Mouse (Mus musculus): ENCODE measurements around the gene Ddx51. TPM values are rescaled to one million over a fixed set of nuclear protein-coding genes. Genes with fewer than 3 reads are reported as not detected.

Ddx51 gene
- 7.5 and 7.9 TPM in 2 replicates for polyA plus RNA-seq (2015; fragmentation: Nextera tagmentation; extraction: Ambion mirVana)

DNA sequence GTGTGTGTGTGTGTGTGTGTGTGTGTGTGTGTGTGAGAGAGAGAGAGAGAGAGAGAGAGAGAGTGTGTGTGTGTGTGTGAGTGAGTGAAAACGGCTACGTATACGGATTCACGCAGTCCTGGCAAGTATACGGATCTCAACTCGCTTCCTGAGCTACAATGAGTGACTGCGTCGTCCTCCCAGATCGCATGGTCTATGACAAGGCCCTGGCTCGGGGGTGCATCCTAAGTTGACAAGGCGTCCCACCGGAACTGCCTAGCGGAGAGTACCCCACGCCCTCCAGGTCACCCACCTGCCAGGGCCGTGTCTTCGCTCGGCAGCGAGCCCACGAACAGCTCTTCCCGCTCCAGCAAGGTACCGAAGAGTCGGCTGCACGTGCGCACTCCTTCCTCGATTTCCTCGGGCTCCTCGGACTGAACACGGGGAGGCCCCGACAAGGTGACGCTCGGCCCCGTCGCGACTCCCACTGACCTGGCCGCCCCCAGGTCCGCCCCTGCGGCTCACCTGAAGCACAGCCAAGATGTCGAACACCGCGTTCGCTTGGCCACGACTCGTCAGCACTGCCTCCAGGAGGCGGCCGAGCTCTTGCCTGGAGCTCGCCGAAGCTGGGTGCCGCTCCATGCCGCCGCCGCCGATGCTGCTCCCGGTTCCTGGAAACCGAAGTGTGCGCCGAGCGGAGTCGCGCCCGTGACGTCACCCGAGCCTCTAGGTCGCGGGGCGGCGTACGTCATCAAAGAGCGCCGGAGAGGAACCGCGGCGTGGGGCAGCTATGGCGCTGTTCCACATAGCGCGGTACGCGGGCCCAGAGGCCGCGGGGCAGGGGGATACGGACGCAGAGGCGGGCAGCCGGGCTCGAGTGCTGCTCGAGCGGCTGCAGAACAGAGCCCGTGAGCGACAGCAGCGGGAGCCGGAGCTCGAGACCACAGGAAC, at the start of gene Ddx51, which contains the start of gene Noc4l:
TSS of gene Ddx51 (plus strand) at position 733 of the 930 bp plus-strand sequence.
TSS of gene Noc4l (minus strand) at position 699 of the 930 bp plus-strand sequence.
- peak; percentile 98 for DNase-seq
- Histone ChIP-seq H3K36me3 (replicated peaks; ENCODE audit: insufficient read depth, low read length) (peaks cover 67% of the 10 kb centered on the region), H3K4me1 (ENCODE audit: insufficient read depth) (peaks cover 5% of the 10 kb centered on the region; the same call in 1 of the 2 replicates), H3K27me3 (ENCODE audit: insufficient read depth, low read length) (no peaks in the 10 kb centered on the region), H3K4me2 (ENCODE audit: low read depth, low read length) (peak within 1 kb of the TSS; percentile 95), H3K9ac (replicated peaks) (peak within 1 kb of the TSS; percentile 93), H3K27ac (ENCODE audit: low read depth) (peak within 1 kb of the TSS; percentile 37), H3K9me3 (ENCODE audit: low read length) (no peaks in the 10 kb centered on the region), H3K4me3 (ENCODE audit: low read depth, low read length) (peak within 1 kb of the TSS; percentile 78)
- TF ChIP-seq CTCF (IDR thresholded peaks at IDR 0.05; ENCODE audit: low read depth) (peak; percentile 38), EP300 (IDR thresholded peaks at IDR 0.05; ENCODE audit: low read depth) (no peak)
- ATAC-seq: peak; percentile 93
- WGBS (ENCODE audit: insufficient replicate concordance): under 1% methylated on average over 88 of the region's 91 CpGs

GRCm38 (mm10) chr5:110604311-110604710, 48.9 kb upstream of the Ddx51 start:
- no peaks in the 10 kb centered on the region for H3K36me3 ChIP-seq (replicated peaks; ENCODE audit: insufficient read depth, low read length)
- DNase-seq (no peak), ATAC-seq (no peak)
- H3K4me2 ChIP-seq (ENCODE audit: low read depth, low read length): no peak overlapping the region
- no peaks in the 10 kb centered on the region for H3K4me1 ChIP-seq (ENCODE audit: insufficient read depth)
- H3K9ac ChIP-seq (replicated peaks): no peak overlapping the region
- H3K4me3 ChIP-seq (ENCODE audit: low read depth, low read length): no peak overlapping the region
- H3K9me3 ChIP-seq (ENCODE audit: low read length): no peaks in the 10 kb centered on the region
- no peak for TF ChIP-seq CTCF (IDR thresholded peaks at IDR 0.05; ENCODE audit: low read depth)
- no peak for TF ChIP-seq EP300 (IDR thresholded peaks at IDR 0.05; ENCODE audit: low read depth)
- no peaks in the 10 kb centered on the region for H3K27me3 ChIP-seq (ENCODE audit: insufficient read depth, low read length)
- no peak overlapping the region for H3K27ac ChIP-seq (ENCODE audit: low read depth)
- WGBS (ENCODE audit: insufficient replicate concordance): 81% methylated on average over 2 of the region's 2 CpGs

DNA sequence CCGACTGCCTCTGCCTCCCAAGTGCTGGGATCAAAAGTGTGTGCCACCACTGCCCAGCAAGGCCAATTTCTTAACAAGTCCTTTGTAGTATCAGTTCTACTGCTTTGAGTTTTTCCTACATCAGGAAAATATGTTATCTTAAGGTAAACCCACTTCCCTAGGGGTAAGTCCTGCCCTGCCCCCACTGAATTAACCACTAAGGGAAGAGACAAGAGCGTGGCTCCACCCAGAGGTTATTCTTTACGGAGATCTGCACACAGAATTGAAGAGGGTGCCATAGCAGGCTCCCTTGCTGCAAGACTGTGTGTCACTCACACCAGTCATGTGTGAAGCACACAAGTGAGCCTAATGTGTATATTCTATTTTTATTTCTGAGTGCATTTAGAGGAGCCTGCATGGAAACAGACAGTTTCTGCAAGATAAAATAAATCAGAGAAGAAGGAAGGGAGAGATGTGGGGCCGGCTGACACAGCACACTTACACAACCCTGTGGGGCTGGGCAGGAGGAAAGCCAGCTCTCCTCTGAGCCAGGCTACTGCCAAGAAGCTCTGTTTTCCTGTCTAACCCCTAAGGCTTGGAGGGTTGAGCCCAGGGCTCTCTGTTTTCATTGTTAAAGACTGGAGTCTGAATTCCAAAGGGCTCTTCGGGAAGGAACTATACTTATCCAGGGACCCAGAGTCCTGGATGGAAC, 47.6 kb upstream of the Ddx51 start:
- Histone ChIP-seq H3K9me3 (ENCODE audit: low read length) (no peaks in the 10 kb centered on the region), H3K27ac (ENCODE audit: low read depth) (no peak overlapping the region), H3K4me3 (ENCODE audit: low read depth, low read length) (no peak overlapping the region), H3K9ac (replicated peaks) (no peak overlapping the region), H3K36me3 (replicated peaks; ENCODE audit: insufficient read depth, low read length) (no peaks in the 10 kb centered on the region), H3K4me1 (ENCODE audit: insufficient read depth) (no peaks in the 10 kb centered on the region), H3K27me3 (ENCODE audit: insufficient read depth, low read length) (no peaks in the 10 kb centered on the region), H3K4me2 (ENCODE audit: low read depth, low read length) (no peak overlapping the region)
- no peak for TF ChIP-seq CTCF (IDR thresholded peaks at IDR 0.05; ENCODE audit: low read depth)
- TF ChIP-seq EP300 (IDR thresholded peaks at IDR 0.05; ENCODE audit: low read depth): no peak
- 40% methylated on average over 5 of the region's 5 CpGs for WGBS (ENCODE audit: insufficient replicate concordance)
- DNase-seq: no peak
- no peak for ATAC-seq

GRCm38 (mm10) chr5:110607767-110608166, 45.5 kb upstream of the Ddx51 start:
- no peak for DNase-seq
- no peak for ATAC-seq
- Histone ChIP-seq H3K4me1 (ENCODE audit: insufficient read depth) (no peaks in the 10 kb centered on the region), H3K27ac (ENCODE audit: low read depth) (no peak overlapping the region), H3K4me3 (ENCODE audit: low read depth, low read length) (no peak overlapping the region), H3K9me3 (ENCODE audit: low read length) (no peaks in the 10 kb centered on the region), H3K9ac (replicated peaks) (no peak overlapping the region), H3K4me2 (ENCODE audit: low read depth, low read length) (no peak overlapping the region), H3K27me3 (ENCODE audit: insufficient read depth, low read length) (no peaks in the 10 kb centered on the region), H3K36me3 (replicated peaks; ENCODE audit: insufficient read depth, low read length) (no peaks in the 10 kb centered on the region)
- WGBS (ENCODE audit: insufficient replicate concordance): 71% methylated on average over 3 of the region's 3 CpGs
- TF ChIP-seq EP300 (IDR thresholded peaks at IDR 0.05; ENCODE audit: low read depth): no peak
- TF ChIP-seq CTCF (IDR thresholded peaks at IDR 0.05; ENCODE audit: low read depth): no peak

GRCm38 (mm10) chr5:110608336-110608735, 44.9 kb upstream of the Ddx51 start:
- no peak overlapping the region for H3K9ac ChIP-seq (replicated peaks)
- no peaks in the 10 kb centered on the region for H3K27me3 ChIP-seq (ENCODE audit: insufficient read depth, low read length)
- H3K4me1 ChIP-seq (ENCODE audit: insufficient read depth): no peaks in the 10 kb centered on the region; the same call in 1 of the 2 replicates
- H3K9me3 ChIP-seq (ENCODE audit: low read length): no peaks in the 10 kb centered on the region
- no peaks in the 10 kb centered on the region for H3K36me3 ChIP-seq (replicated peaks; ENCODE audit: insufficient read depth, low read length)
- no peak for DNase-seq
- no peak for TF ChIP-seq CTCF (IDR thresholded peaks at IDR 0.05; ENCODE audit: low read depth)
- no peak for TF ChIP-seq EP300 (IDR thresholded peaks at IDR 0.05; ENCODE audit: low read depth)
- H3K4me2 ChIP-seq (ENCODE audit: low read depth, low read length): no peak overlapping the region
- 58% methylated on average over 6 of the region's 6 CpGs for WGBS (ENCODE audit: insufficient replicate concordance)
- no peak overlapping the region for H3K27ac ChIP-seq (ENCODE audit: low read depth)
- ATAC-seq: no peak
- no peak overlapping the region for H3K4me3 ChIP-seq (ENCODE audit: low read depth, low read length)

DNA sequence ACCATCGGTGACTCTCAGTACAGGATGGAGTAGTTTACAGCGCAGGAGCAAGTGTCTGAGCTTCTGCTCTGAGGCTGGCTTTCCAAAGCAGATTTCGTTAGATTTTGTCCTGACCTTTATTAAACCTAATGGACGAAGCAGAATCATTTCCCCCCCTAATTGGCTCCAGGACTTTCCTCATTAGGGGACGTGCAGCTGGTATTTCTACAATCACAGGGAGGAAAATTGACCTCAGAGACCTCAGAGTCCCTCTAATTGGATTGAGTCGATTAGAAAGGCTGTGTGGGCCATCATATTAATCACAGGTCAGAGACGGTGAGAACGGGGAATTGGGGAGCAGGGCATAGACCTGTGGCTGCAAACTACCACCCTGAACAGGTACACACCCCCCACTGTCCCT, 44.3 kb upstream of the Ddx51 start:
- no peak overlapping the region for H3K4me2 ChIP-seq (ENCODE audit: low read depth, low read length)

More for the DNA sequence above, 44.3 kb upstream of the Ddx51 start:
- Histone ChIP-seq H3K4me3 (ENCODE audit: low read depth, low read length) (no peak overlapping the region), H3K9ac (replicated peaks) (no peak overlapping the region), H3K27me3 (ENCODE audit: insufficient read depth, low read length) (no peaks in the 10 kb centered on the region), H3K27ac (ENCODE audit: low read depth) (no peak overlapping the region), H3K4me1 (ENCODE audit: insufficient read depth) (no peaks in the 10 kb centered on the region; the same call in 1 of the 2 replicates), H3K36me3 (replicated peaks; ENCODE audit: insufficient read depth, low read length) (no peaks in the 10 kb centered on the region), H3K9me3 (ENCODE audit: low read length) (no peaks in the 10 kb centered on the region)
- ATAC-seq (no peak), DNase-seq (no peak)
- TF ChIP-seq EP300 (IDR thresholded peaks at IDR 0.05; ENCODE audit: low read depth) (no peak), CTCF (IDR thresholded peaks at IDR 0.05; ENCODE audit: low read depth) (no peak)
- WGBS (ENCODE audit: insufficient replicate concordance): 66% methylated on average over 8 of the region's 8 CpGs
